Mouse (Mus musculus): ENCODE measurements at regions not wholly inside any gene's neighbourhood (a gene's known extent, or its start where the extent isn't known, plus 50 kb on each side); places are given as distances from the start of the nearest gene placed in this dataset.

DNA sequence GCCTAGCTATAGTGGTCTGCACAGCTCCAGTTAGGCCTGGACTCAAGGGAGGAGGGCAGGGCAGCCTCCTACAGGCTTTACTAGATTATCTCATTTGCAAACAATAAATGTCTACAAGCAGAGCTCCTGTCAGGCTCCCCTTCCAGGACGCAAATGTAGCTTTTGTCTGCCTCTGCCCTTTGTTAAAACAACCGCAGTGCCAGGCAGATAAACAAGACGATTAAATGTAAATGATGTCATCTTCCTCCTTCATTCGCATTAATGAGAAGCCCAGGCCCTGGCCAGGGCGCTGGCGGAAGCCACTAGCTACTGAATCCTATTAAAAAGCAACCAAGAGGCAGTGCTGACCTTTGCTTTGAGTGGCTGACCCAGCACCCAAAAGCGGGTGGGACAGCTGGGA is 130.6 kb downstream of the Kif26a start:
- no peak for DNase-seq
- Histone ChIP-seq H3K4me3 (no peak overlapping the region), H3K27ac (no peak overlapping the region; the same call in 1 of the 2 replicates)
- no peak for TF ChIP-seq CTCF (IDR thresholded peaks at IDR 0.05)
- intact Hi-C loops (cut with DNase I), result no loop called here

GRCm38 (mm10) chr12:112277511-112277910 is 131.5 kb downstream of the Kif26a start:
- Histone ChIP-seq H3K4me3 (no peak overlapping the region), H3K27ac (no peak overlapping the region)
- no peak for TF ChIP-seq CTCF (IDR thresholded peaks at IDR 0.05)
- no peak for DNase-seq
- intact Hi-C loops (cut with DNase I), result no loop called here

DNA sequence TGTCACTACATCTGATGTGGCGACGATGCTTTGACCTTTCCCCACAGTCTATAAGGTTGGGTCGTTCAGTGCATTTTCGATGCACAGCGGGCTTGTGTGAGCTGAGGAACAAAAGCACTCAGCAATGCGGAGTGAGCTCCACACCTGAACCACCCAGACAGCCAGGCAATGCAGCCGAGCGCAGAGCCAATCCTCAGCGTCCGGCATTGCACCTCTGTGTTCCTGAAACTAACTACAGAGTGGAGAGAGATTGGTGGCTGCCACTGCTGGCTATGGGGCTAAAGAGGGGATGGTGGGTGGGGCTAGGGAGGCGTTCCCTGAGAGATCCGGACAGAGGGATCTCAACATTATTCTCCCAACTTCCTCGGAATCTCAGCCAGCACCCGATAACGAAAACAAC is 139.1 kb downstream of the Kif26a start:
- Histone ChIP-seq H3K4me3 (no peak overlapping the region), H3K27ac (no peak overlapping the region)
- DNase-seq, result no peak
- intact Hi-C loops (cut with DNase I), result no loop called here
- no peak for TF ChIP-seq CTCF (IDR thresholded peaks at IDR 0.05)

DNA sequence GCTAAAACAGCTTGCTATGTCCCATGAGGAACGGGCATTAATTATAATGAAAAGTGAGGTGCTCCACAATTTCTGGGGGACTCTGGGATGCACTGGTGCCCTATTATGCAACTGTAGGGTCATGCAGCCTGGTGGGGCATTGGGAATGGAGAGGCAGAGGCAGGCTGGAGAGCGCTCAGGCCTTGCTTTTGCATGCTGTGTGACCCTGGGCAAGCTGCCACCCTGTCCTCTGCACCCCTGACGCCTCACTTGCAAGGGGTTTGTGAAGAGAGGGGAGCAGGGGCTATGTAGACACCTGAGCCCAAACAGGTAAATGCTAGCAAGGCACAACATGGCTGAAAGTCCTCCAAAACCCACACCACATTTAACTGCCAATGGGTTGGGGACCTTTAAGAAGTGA is 142.8 kb downstream of the Kif26a start:
- Histone ChIP-seq H3K27ac (no peak overlapping the region), H3K4me3 (no peak overlapping the region)
- intact Hi-C loops (cut with DNase I), result no loop called here
- no peak for TF ChIP-seq CTCF (IDR thresholded peaks at IDR 0.05)
- DNase-seq, result no peak

DNA sequence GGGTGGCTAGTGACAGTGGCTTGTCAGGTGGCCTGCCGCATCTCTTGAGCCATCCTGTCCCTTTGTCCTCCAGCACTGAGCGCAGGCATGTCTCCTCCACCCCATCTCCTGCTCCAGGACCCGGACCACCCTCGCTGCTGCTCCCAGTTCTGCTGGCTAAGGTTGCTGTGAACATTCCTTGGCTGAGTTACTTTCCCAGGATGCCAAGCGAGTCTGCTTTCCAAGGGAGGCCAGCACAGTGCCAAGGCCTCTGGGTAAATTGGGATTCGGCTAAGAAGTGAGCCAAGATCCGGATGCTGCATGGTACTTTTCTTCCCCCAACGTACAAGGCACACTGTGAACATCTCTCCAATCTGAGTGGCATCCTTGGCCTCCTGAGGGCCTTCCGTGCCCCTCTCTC is 144.3 kb downstream of the Kif26a start:
- intact Hi-C loops (cut with DNase I), result no loop called here
- DNase-seq, result no peak
- no peak overlapping the region for H3K27ac ChIP-seq

GRCm38 (mm10) chr12:112291748-112292561 is 145.9 kb downstream of the Kif26a start:
- no peak overlapping the region for H3K4me3 ChIP-seq
- no peak for DNase-seq
- TF ChIP-seq CTCF (IDR thresholded peaks at IDR 0.05), result no peak
- intact Hi-C loops (cut with DNase I), result no loop called here
- no peak overlapping the region for H3K27ac ChIP-seq

More for the DNA sequence above, 144.3 kb downstream of the Kif26a start:
- no peak overlapping the region for H3K4me3 ChIP-seq
- TF ChIP-seq CTCF (IDR thresholded peaks at IDR 0.05), result no peak

GRCm38 (mm10) chr12:112293105-112293504 is 147.1 kb downstream of the Kif26a start:
- intact Hi-C loops (cut with DNase I), result no loop called here
- Histone ChIP-seq H3K27ac (no peak overlapping the region), H3K4me3 (no peak overlapping the region)
- DNase-seq, result no peak
- TF ChIP-seq CTCF (IDR thresholded peaks at IDR 0.05), result no peak

DNA sequence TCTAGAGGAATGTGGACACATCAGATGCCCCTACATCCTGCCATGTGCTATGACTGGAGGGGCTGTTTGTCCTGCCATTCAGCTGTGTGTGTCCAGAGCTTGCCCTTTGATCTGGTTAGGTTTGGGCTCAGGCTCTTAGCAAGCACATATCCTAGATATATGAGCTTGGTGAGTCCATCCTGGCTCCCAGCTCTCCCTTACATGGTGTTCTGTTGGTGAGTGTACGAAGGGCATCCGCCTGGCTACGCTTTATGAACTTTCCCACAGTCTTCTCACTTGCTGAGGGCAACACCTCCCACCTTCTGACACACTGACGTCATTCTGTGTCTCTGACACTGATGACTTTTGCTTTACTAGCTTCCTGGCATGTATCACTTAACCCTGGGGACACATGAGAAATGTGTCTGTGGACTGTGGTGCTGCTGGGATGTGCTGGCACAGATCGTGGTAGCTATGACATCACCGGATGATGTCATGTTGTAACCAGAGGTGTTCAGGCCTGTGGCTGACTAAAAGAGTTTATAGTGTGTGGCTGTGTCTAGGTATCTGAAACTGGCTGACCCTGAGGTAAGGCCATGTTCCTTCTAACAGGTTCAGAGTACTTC is 149.4 kb downstream of the Kif26a start:
- DNase-seq, result no peak
- no peak for TF ChIP-seq CTCF (IDR thresholded peaks at IDR 0.05)
- no peak overlapping the region for H3K4me3 ChIP-seq
- H3K27ac ChIP-seq, result no peak overlapping the region
- intact Hi-C loops (cut with DNase I), result no loop called here

DNA sequence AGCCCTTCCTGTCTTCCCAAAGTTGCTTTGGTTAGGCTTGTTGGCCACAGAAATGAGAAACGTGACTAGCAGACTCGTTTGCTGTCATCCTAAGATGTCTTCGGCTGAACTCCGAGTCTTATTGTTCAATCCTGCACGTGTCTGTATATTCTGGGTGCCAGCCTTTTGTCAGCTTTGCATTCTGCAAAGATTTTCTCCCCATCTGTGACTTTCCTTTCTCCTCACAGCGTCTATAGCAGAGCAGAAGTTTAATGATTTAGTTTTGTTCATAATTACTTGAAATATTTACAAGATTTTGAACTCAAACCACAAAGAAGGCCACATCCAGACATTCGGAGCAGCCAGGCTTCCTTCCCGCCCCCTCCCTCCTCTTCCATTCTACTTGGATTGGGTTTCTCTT is 152.5 kb downstream of the Kif26a start:
- DNase-seq, result no peak
- Histone ChIP-seq H3K27ac (no peak overlapping the region), H3K4me3 (no peak overlapping the region)
- intact Hi-C loops (cut with DNase I), result no loop called here
- no peak for TF ChIP-seq CTCF (IDR thresholded peaks at IDR 0.05)

GRCm38 (mm10) chr12:112299089-112299488 is 153.1 kb downstream of the Kif26a start:
- H3K4me3 ChIP-seq, result no peak overlapping the region
- TF ChIP-seq CTCF (IDR thresholded peaks at IDR 0.05), result no peak
- no peak for DNase-seq
- intact Hi-C loops (cut with DNase I), result no loop called here
- no peak overlapping the region for H3K27ac ChIP-seq

DNA sequence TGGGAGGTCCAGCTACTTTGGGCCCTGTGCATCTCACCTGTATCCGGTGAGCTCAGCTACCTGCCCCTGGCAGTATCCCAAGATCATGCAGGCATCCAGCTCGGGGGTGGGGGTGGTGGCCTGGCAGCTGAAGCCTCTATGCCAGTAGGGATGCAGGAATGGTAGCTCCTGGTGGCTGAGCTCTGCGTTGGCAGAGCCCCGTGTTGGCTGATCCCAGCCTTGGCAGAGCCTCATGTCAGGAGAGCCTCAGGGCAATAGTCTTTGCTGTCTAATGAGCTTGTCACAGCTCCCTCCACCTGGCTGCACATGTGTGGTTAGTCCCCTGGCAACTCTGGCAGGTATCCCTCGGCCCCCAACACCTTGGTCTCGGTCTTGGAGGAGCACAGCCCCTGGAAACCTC is 153.6 kb downstream of the Kif26a start:
- DNase-seq, result no peak
- no peak overlapping the region for H3K27ac ChIP-seq
- intact Hi-C loops (cut with DNase I), result loop anchor here (10.0 kb wide), 1 partner anchor 155 kb away; the partner anchor contains the start of gene Kif26a
- H3K4me3 ChIP-seq, result no peak overlapping the region
- TF ChIP-seq CTCF (IDR thresholded peaks at IDR 0.05), result no peak

DNA sequence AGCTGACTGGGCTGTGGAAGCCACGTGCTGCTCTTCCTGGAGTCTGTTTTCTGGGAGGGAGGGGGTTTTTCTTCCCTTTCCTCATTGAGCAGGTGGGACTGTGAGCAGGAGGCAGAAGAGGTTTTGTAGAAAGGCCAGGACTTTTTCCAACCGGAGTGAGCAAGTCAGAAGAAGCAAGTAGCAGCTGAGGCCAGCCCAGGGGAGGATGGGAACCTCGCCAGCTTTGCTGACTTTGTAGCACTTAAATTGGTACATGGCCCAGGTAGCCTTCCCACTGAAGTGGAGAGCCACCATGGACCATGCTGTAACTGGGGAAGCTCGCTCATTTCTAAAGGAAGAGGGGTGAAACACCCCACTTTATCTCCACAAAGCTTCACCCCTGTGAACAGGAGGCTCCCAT is 154.1 kb downstream of the Kif26a start:
- no peak for DNase-seq
- no peak for TF ChIP-seq CTCF (IDR thresholded peaks at IDR 0.05)
- H3K4me3 ChIP-seq, result no peak overlapping the region
- intact Hi-C loops (cut with DNase I), result loop anchor here (10.0 kb wide), 1 partner anchor 155 kb away; the partner anchor contains the start of gene Kif26a
- H3K27ac ChIP-seq, result no peak overlapping the region

DNA sequence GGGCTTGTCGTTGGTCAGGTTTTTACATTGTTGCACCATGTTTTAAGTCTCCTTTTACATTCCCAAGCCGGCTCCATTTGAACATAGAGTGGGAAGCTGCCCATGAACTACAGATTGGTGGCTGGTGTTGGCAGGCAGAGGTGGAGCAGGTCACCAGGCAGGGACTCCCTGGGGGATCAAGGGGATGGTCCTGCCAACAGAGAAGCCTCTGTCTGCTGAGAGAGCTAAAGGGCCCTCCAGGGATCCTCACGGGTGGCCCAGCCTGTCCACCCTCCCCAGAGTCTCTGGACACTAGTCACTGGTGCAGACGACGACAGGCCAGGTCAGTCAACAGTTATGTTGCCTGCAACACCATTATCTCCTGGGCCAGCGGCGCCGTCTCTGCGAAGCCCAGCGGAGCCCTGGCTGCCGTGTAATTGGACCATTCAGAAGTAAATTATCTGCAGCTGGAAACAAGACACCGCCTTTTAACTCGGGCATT is 155.4 kb downstream of the Kif26a start:
- no peak for TF ChIP-seq CTCF (IDR thresholded peaks at IDR 0.05)
- no peak overlapping the region for H3K27ac ChIP-seq
- DNase-seq, result no peak
- intact Hi-C loops (cut with DNase I), result loop anchor here (10.0 kb wide), 1 partner anchor 157 kb away; the partner anchor contains the start of gene Kif26a
- H3K4me3 ChIP-seq, result no peak overlapping the region
